Mouse (Mus musculus) stomach, postnatal 0 days (tissue): ENCODE measurements around the gene Vamp8.

Experiments used
- CTCF ChIP-seq: IDR thresholded peaks from 2 replicates; pipeline ENCODE4 v1.5.1; 2016; ENCODE audit warnings: antibody characterized with exemption, low read depth, mild to moderate bottlenecking, moderate library complexity
- EP300 ChIP-seq: optimal IDR thresholded peaks from 2 replicates; pipeline ENCODE3; 2016; ENCODE audit warnings: antibody characterized with exemption

- no peak for TF ChIP-seq CTCF
- TF ChIP-seq EP300 = no peak
Observed at GRCm38 (mm10) chr6:72374206-72374605, 16.3 kb downstream of the Vamp8 start.
